Mouse (Mus musculus) lung, postnatal 0 days (tissue): ENCODE measurements around the gene Ebf3.

Experiments used
- CTCF ChIP-seq: IDR thresholded peaks from 2 replicates; pipeline ENCODE4 v1.5.1; 2016; ENCODE audit warnings: antibody characterized with exemption, mild to moderate bottlenecking
- EP300 ChIP-seq: IDR thresholded peaks from 2 replicates; pipeline ENCODE4 v1.6.1; 2016; ENCODE audit warnings: antibody characterized with exemption, mild to moderate bottlenecking, control low read depth

DNA sequence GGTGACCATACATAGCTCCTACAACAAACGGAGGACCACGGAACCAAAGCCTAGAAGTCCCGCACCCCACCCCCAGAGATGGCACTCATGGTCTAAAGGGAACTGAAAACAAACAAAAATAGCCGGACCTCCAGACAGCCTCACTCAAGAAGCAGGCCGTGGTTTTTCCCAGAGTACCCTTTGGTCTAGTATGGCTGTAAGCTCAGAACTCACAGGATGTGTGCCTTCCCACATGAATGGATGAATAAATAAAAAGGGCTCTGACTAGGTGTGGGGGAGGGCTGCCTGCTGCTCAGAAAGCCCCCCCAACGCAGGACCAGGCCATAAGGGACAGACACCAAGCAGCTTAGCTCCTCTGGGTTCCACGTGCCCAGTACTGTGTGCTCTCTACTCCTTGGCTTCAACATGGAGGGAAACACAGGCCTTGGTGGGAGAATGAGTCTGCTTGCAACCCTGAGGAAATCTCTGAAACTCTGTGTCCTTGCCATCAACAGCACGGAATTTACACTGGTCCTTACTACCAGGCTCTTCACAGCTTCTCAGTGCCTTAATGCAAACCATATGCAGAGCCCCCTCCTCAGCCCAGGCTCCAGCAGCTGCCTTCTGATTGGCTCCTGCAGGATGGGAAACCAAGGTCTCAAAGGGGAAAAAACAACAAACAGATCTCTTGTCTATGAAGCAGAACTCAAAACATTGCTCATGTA, 45.6 kb downstream of the Ebf3 start:
- TF ChIP-seq CTCF (no peak), EP300 (no peak)
